Mouse (Mus musculus) ES-Bruce4 (cell line): Measurements from ENCODE around the gene Thada.

Source experiments
- CTCF ChIP-seq: IDR thresholded peaks from one replicate; pipeline ENCODE4 v1.8.1; 2011; ENCODE audit warnings: low read depth, low read length
- EP300 ChIP-seq: IDR thresholded peaks from 2 replicates; pipeline ENCODE4 v1.6.1; 2011; ENCODE audit warnings: low read depth, low read length; ENCODE audit not compliant: insufficient read depth
- POLR2A ChIP-seq: IDR thresholded peaks from one replicate; pipeline ENCODE4 v1.8.1; 2011; ENCODE audit warnings: low read length; ENCODE audit not compliant: insufficient read depth

GRCm38 (mm10) chr17:84498639-84499038 is 32.6 kb upstream of the Thada start:
- no peak for TF ChIP-seq CTCF
- TF ChIP-seq POLR2A, result no peak
- no peak for TF ChIP-seq EP300
